Mouse (Mus musculus): Measurements from ENCODE around the gene Zyx. TPM values are rescaled to one million over a fixed set of nuclear protein-coding genes. Genes with fewer than 3 reads are reported as not detected.

Zyx gene
- polyA plus RNA-seq, 1 experiment, result 467 TPM

DNA sequence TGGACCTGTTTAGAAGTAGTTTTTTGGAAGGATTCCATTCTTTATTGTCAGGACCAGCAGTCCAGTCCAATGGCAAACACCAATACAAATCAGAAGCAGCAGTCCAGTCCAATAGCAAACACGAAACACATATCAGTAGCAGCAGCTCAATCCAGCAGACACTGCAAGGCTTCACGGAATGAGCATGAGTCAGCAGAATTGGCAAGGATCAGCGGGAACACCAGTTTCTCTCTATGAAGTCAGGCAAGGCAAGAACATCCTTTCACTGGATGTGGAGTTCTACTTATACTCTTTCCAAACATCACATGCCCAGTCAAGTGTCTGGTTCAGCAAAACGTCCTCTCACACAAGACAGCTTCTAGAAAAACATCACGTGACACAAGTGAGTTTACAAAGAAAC is 9.4 kb upstream of the Zyx start:
- Histone ChIP-seq H3ac (ENCODE audit: control insufficient read depth, insufficient read length) (no peak overlapping the region), H3K4me2 (ENCODE audit: low read depth) (no peak overlapping the region), H3K27me3 (ENCODE audit: control insufficient read depth, insufficient read depth, insufficient read length) (no peaks in the 10 kb centered on the region), H3K79me2 (ENCODE audit: control insufficient read depth, insufficient read depth) (no peaks in the 10 kb centered on the region), H3K36me3 (ENCODE audit: control insufficient read depth, insufficient read depth) (no peaks in the 10 kb centered on the region), H3K4me3 (no peak overlapping the region)
- TF ChIP-seq POLR2A (IDR thresholded peaks at IDR 0.05; ENCODE audit: insufficient read length, low read depth), result no peak
- TF ChIP-seq CEBPB (IDR thresholded peaks at IDR 0.05; ENCODE audit: insufficient read depth, poor library complexity, severe bottlenecking), result no peak
- no peak for TF ChIP-seq MAX (IDR thresholded peaks at IDR 0.05; ENCODE audit: low read depth)
- no peak for TF ChIP-seq REST (IDR thresholded peaks at IDR 0.05; ENCODE audit: insufficient read depth, insufficient read length)
- no peak for TF ChIP-seq MYOD1 (IDR thresholded peaks at IDR 0.05; ENCODE audit: control insufficient read depth in 1 of 3, insufficient read length in 2 of 3, low read depth in 2 of 3)
- TF ChIP-seq E2F4 (IDR thresholded peaks at IDR 0.05; ENCODE audit: insufficient read depth), result no peak
- TF ChIP-seq TCF3 (IDR thresholded peaks at IDR 0.05; ENCODE audit: insufficient read length, low read depth), result no peak
- peak; percentile 24 for TF ChIP-seq USF1 (IDR thresholded peaks at IDR 0.05; ENCODE audit: low read depth)
- TF ChIP-seq TCF12 (IDR thresholded peaks at IDR 0.05; ENCODE audit: insufficient read depth, poor library complexity, severe bottlenecking), result no peak

DNA sequence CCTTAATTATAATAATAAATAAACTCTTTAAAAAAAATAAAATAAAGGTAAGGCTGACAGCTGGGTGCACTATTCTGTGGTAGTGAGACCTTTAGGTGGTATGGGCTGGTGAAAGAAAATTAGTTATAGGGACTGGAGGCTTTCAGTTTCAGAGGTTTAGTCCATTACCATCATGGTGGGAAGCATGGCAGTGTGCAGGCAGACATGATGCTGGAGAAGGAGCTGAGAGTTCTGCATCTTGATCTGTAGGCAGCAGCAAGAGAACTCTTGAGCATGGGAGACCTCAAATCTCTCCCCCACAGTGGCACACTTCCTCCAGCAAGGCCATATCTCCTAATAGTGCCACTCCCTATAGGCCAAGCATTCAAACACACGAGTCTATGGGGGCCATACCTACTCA is 7.3 kb upstream of the Zyx start:
- Histone ChIP-seq H3K4me3 (no peak overlapping the region), H3K4me2 (ENCODE audit: low read depth) (no peak overlapping the region), H3K27me3 (ENCODE audit: control insufficient read depth, insufficient read depth, insufficient read length) (no peaks in the 10 kb centered on the region), H3K36me3 (ENCODE audit: control insufficient read depth, insufficient read depth) (no peaks in the 10 kb centered on the region), H3K79me2 (ENCODE audit: control insufficient read depth, insufficient read depth) (no peaks in the 10 kb centered on the region), H3ac (ENCODE audit: control insufficient read depth, insufficient read length) (no peak overlapping the region)
- TF ChIP-seq MAX (IDR thresholded peaks at IDR 0.05; ENCODE audit: low read depth) (no peak), E2F4 (IDR thresholded peaks at IDR 0.05; ENCODE audit: insufficient read depth) (no peak), TCF12 (IDR thresholded peaks at IDR 0.05; ENCODE audit: insufficient read depth, poor library complexity, severe bottlenecking) (no peak), REST (IDR thresholded peaks at IDR 0.05; ENCODE audit: insufficient read depth, insufficient read length) (no peak), USF1 (IDR thresholded peaks at IDR 0.05; ENCODE audit: low read depth) (no peak), POLR2AphosphoS2 (IDR thresholded peaks at IDR 0.05; ENCODE audit: insufficient read length, low read depth) (no peak), TCF3 (IDR thresholded peaks at IDR 0.05; ENCODE audit: insufficient read length, low read depth) (no peak), MYOD1 (IDR thresholded peaks at IDR 0.05; ENCODE audit: control insufficient read depth in 1 of 3, insufficient read length in 2 of 3, low read depth in 2 of 3) (no peak), CEBPB (IDR thresholded peaks at IDR 0.05; ENCODE audit: insufficient read depth, poor library complexity, severe bottlenecking) (no peak), MYOG (IDR thresholded peaks at IDR 0.05; ENCODE audit: control insufficient read depth in 1 of 3, insufficient read depth in 1 of 3, insufficient read length in 2 of 3, low read depth in 2 of 3) (no peak), POLR2A (IDR thresholded peaks at IDR 0.05; ENCODE audit: insufficient read length, low read depth) (no peak), SRF (IDR thresholded peaks at IDR 0.05; ENCODE audit: control insufficient read depth, insufficient read length, low read depth) (no peak)

GRCm38 (mm10) chr6:42343361-42344120 is 5.9 kb upstream of the Zyx start:
- TF ChIP-seq TCF3 (IDR thresholded peaks at IDR 0.05; ENCODE audit: insufficient read length, low read depth) (no peak), REST (IDR thresholded peaks at IDR 0.05; ENCODE audit: insufficient read depth, insufficient read length) (no peak), USF1 (IDR thresholded peaks at IDR 0.05; ENCODE audit: low read depth) (no peak), MYOD1 (IDR thresholded peaks at IDR 0.05; ENCODE audit: control insufficient read depth in 1 of 3, insufficient read length in 2 of 3, low read depth in 2 of 3) (no peak), E2F4 (IDR thresholded peaks at IDR 0.05; ENCODE audit: insufficient read depth) (no peak), MAX (IDR thresholded peaks at IDR 0.05; ENCODE audit: low read depth) (no peak)
- Histone ChIP-seq H3K36me3 (ENCODE audit: control insufficient read depth, insufficient read depth) (no peaks in the 10 kb centered on the region), H3K27me3 (ENCODE audit: control insufficient read depth, insufficient read depth, insufficient read length) (no peaks in the 10 kb centered on the region), H3K4me2 (ENCODE audit: low read depth) (no peak overlapping the region), H3K4me3 (no peak overlapping the region), H3K79me2 (ENCODE audit: control insufficient read depth, insufficient read depth) (no peaks in the 10 kb centered on the region), H3ac (ENCODE audit: control insufficient read depth, insufficient read length) (no peak overlapping the region)

DNA sequence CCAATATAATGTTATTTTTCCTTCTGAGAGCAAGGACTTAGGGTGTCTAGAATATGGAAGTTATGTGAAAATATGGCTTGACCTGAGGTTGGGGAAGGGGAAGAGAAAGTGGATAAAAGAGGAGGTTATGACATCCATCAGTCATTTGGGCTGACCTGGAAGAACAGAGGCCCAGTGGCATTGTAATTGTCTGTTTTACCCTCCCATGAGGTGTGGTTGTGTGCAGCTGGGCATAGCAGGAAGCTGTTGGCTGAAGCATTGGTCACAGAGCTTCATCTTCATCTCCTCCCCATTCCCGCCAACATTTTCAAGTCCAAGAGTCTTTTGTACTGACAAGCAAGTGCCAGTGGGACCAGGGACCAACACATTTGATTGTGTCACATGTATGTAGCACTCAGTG is 5.2 kb upstream of the Zyx start:
- Histone ChIP-seq H3K79me2 (ENCODE audit: control insufficient read depth, insufficient read depth) (no peaks in the 10 kb centered on the region), H3K4me2 (ENCODE audit: low read depth) (no peak overlapping the region), H3K4me3 (no peak overlapping the region), H3ac (ENCODE audit: control insufficient read depth, insufficient read length) (no peak overlapping the region), H3K27me3 (ENCODE audit: control insufficient read depth, insufficient read depth, insufficient read length) (no peaks in the 10 kb centered on the region), H3K36me3 (ENCODE audit: control insufficient read depth, insufficient read depth) (no peaks in the 10 kb centered on the region)
- TF ChIP-seq POLR2AphosphoS2 (IDR thresholded peaks at IDR 0.05; ENCODE audit: insufficient read length, low read depth) (no peak), MYOD1 (IDR thresholded peaks at IDR 0.05; ENCODE audit: control insufficient read depth in 1 of 3, insufficient read length in 2 of 3, low read depth in 2 of 3) (no peak), USF1 (IDR thresholded peaks at IDR 0.05; ENCODE audit: low read depth) (no peak), REST (IDR thresholded peaks at IDR 0.05; ENCODE audit: insufficient read depth, insufficient read length) (no peak), TCF3 (IDR thresholded peaks at IDR 0.05; ENCODE audit: insufficient read length, low read depth) (no peak), POLR2A (IDR thresholded peaks at IDR 0.05; ENCODE audit: insufficient read length, low read depth) (no peak), E2F4 (IDR thresholded peaks at IDR 0.05; ENCODE audit: insufficient read depth) (no peak), TCF12 (IDR thresholded peaks at IDR 0.05; ENCODE audit: insufficient read depth, poor library complexity, severe bottlenecking) (no peak), MYOG (IDR thresholded peaks at IDR 0.05; ENCODE audit: control insufficient read depth in 1 of 3, insufficient read depth in 1 of 3, insufficient read length in 2 of 3, low read depth in 2 of 3) (no peak)
